In genomic region chr16:58386241-58386757, GRCm38 (mm10) we compare ENCODE assay signal across 26 mouse cellular contexts.
"Had no signal": no experiment of that assay in that cellular context is flagged by ENCODE, and none has a peak within 500 bp of the region (broad histone marks: within the 10 kb centered on the region; RNA-seq: fewer than 3 reads in every experiment).

No protein-coding gene starts in this region.

- H3K36me3 ChIP-seq: heart, embryonic 13.5 days; heart, embryonic 15.5 days; hindbrain, embryonic 13.5 days; hindbrain, embryonic 15.5 days; intestine, embryonic 15.5 days; limb, embryonic 13.5 days; limb, embryonic 15.5 days; liver, embryonic 12.5 days had no signal

- H3K27ac ChIP-seq: gastrocnemius, adult 2 months; heart, embryonic 13.5 days; heart, embryonic 15.5 days; hindbrain, embryonic 13.5 days; hindbrain, embryonic 15.5 days; hindbrain, postnatal 0 days; intestine, embryonic 15.5 days; kidney, postnatal 0 days; limb, embryonic 13.5 days; limb, embryonic 15.5 days; liver, embryonic 12.5 days; liver, embryonic 14.5 days had no signal

- H3K4me1 ChIP-seq: heart, embryonic 15.5 days; hindbrain, embryonic 15.5 days; intestine, embryonic 15.5 days; limb, embryonic 13.5 days; limb, embryonic 15.5 days; liver, embryonic 12.5 days had no signal

- H3K9ac ChIP-seq: heart, embryonic 13.5 days; heart, embryonic 15.5 days; hindbrain, embryonic 13.5 days; hindbrain, embryonic 15.5 days; intestine, embryonic 15.5 days; limb, embryonic 13.5 days; limb, embryonic 15.5 days; liver, embryonic 12.5 days; liver, embryonic 14.5 days had no signal

- H3K4me3 ChIP-seq: gastrocnemius, adult 2 months; heart, embryonic 13.5 days; heart, embryonic 15.5 days; hindbrain, embryonic 13.5 days; hindbrain, embryonic 15.5 days; intestine, embryonic 15.5 days; limb, embryonic 13.5 days; limb, embryonic 15.5 days; liver, embryonic 12.5 days had no signal

- H3K27me3 ChIP-seq: heart, embryonic 13.5 days; heart, embryonic 15.5 days; hindbrain, embryonic 13.5 days; hindbrain, embryonic 15.5 days; intestine, embryonic 15.5 days; limb, embryonic 13.5 days; limb, embryonic 15.5 days; liver, embryonic 12.5 days had no signal

- H3K4me2 ChIP-seq: heart, embryonic 11.5 days; heart, embryonic 13.5 days; heart, embryonic 15.5 days; hindbrain, embryonic 13.5 days; hindbrain, embryonic 15.5 days; intestine, embryonic 15.5 days; limb, embryonic 13.5 days; limb, embryonic 15.5 days; liver, embryonic 12.5 days had no signal

- H3K9me3 ChIP-seq: heart, embryonic 13.5 days; heart, embryonic 15.5 days; hindbrain, embryonic 13.5 days; hindbrain, embryonic 15.5 days; intestine, embryonic 15.5 days; limb, embryonic 13.5 days; limb, embryonic 15.5 days; liver, embryonic 12.5 days had no signal

- ATAC-seq: hindbrain, postnatal 0 days; intestine, embryonic 15.5 days; intestine, postnatal 0 days; liver, embryonic 12.5 days had no signal

- DNase-seq: gastrocnemius, adult 2 months; gastrocnemius, postnatal 10 days; gastrocnemius, postnatal 25 days; heart, adult 18-20 months; heart, postnatal 14 days; heart, postnatal 36 days; kidney, adult 18-20 months; kidney, adult 8-10 months; kidney, postnatal 14 days; kidney, postnatal 36 days; layer of hippocampus, adult 9-11 months; layer of hippocampus, postnatal 36 days; left cerebral cortex, postnatal 4 days had no signal
